Mouse (Mus musculus): ENCODE data around the gene Epha7. TPM values are rescaled to one million over a fixed set of nuclear protein-coding genes. Genes with fewer than 3 reads are reported as not detected.
A peak's percentile ranks its signal among the peaks of the same experiment; 100 is the strongest.

The Epha7 gene
- 41.8 and 47.9 TPM in 2 replicates for polyA plus RNA-seq (2016; fragmentation: Nextera tagmentation; extraction: Ambion mirVana)

- H3K4me1 ChIP-seq, result peaks cover 23% of the 10 kb centered on the region
- no peaks in the 10 kb centered on the region for H3K27me3 ChIP-seq (ENCODE audit: poor library complexity, severe bottlenecking)
- peak within 1 kb of the TSS; percentile 83 for H3K4me3 ChIP-seq
- peak; percentile 97 for DNase-seq (ENCODE audit: extremely low spot score, low spot score)
- H3K36me3 ChIP-seq (replicated peaks), result no peaks in the 10 kb centered on the region
- peak within 1 kb of the TSS; percentile 97 for H3K27ac ChIP-seq
- 0% methylated on average over 48 of the region's 48 CpGs for WGBS
- H3K9me3 ChIP-seq, result no peaks in the 10 kb centered on the region
Observed at GRCm38 (mm10) chr4:28812691-28813289, at the start of gene Epha7. Gene Epha7, plus strand, starts transcription at chr4:28813131.

- peaks cover 19% of the 10 kb centered on the region for H3K4me1 ChIP-seq
- DNase-seq (ENCODE audit: extremely low spot score, low spot score), result peak; percentile 25
- 42% methylated on average over 3 of the region's 3 CpGs for WGBS
- H3K27me3 ChIP-seq (ENCODE audit: poor library complexity, severe bottlenecking), result no peaks in the 10 kb centered on the region
- H3K9me3 ChIP-seq, result no peaks in the 10 kb centered on the region
- no peak overlapping the region for H3K4me3 ChIP-seq
- no peaks in the 10 kb centered on the region for H3K36me3 ChIP-seq (replicated peaks)
- no peak overlapping the region for H3K27ac ChIP-seq
Observed at GRCm38 (mm10) chr4:28783961-28784360, 29.0 kb upstream of the Epha7 start.

- H3K36me3 ChIP-seq (replicated peaks), result no peaks in the 10 kb centered on the region
- no peak overlapping the region for H3K27ac ChIP-seq
- H3K4me3 ChIP-seq, result no peak overlapping the region
- no peaks in the 10 kb centered on the region for H3K9me3 ChIP-seq
- no peaks in the 10 kb centered on the region for H3K27me3 ChIP-seq (ENCODE audit: poor library complexity, severe bottlenecking)
- peaks cover 16% of the 10 kb centered on the region for H3K4me1 ChIP-seq
- DNase-seq (ENCODE audit: extremely low spot score, low spot score), result no peak
Observed at GRCm38 (mm10) chr4:28808800-28809199, 4.1 kb upstream of the Epha7 start.

- H3K9me3 ChIP-seq, result no peaks in the 10 kb centered on the region
- no peaks in the 10 kb centered on the region for H3K36me3 ChIP-seq (replicated peaks)
- peaks cover 16% of the 10 kb centered on the region for H3K4me1 ChIP-seq
- no peak overlapping the region for H3K4me3 ChIP-seq
- 75% methylated on average over 4 of the region's 4 CpGs for WGBS
- H3K27me3 ChIP-seq (ENCODE audit: poor library complexity, severe bottlenecking), result no peaks in the 10 kb centered on the region
- no peak overlapping the region for H3K27ac ChIP-seq
- no peak for DNase-seq (ENCODE audit: extremely low spot score, low spot score)
Observed at GRCm38 (mm10) chr4:28809703-28810102, 3.2 kb upstream of the Epha7 start.

GRCm38 (mm10) chr4:28813551-28814475 lies 882 bp downstream of the Epha7 start:
- Histone ChIP-seq H3K36me3 (replicated peaks) (no peaks in the 10 kb centered on the region), H3K27me3 (ENCODE audit: poor library complexity, severe bottlenecking) (no peaks in the 10 kb centered on the region), H3K27ac (peak overlapping the region; percentile 97), H3K4me3 (peak overlapping the region; percentile 83), H3K4me1 (peaks cover 23% of the 10 kb centered on the region), H3K9me3 (no peaks in the 10 kb centered on the region)
- 1% methylated on average over 93 of the region's 94 CpGs for WGBS
- DNase-seq (ENCODE audit: extremely low spot score, low spot score), result peak; percentile 71

GRCm38 (mm10) chr4:28814476-28814815 lies 1.5 kb downstream of the Epha7 start:
- no peak for DNase-seq (ENCODE audit: extremely low spot score, low spot score)
- Histone ChIP-seq H3K9me3 (no peaks in the 10 kb centered on the region), H3K4me3 (peak overlapping the region; percentile 83), H3K27ac (peak overlapping the region; percentile 97), H3K4me1 (peaks cover 23% of the 10 kb centered on the region), H3K27me3 (ENCODE audit: poor library complexity, severe bottlenecking) (no peaks in the 10 kb centered on the region), H3K36me3 (replicated peaks) (no peaks in the 10 kb centered on the region)
- 0% methylated on average over 8 of the region's 8 CpGs for WGBS

GRCm38 (mm10) chr4:28814816-28815620 lies 2.1 kb downstream of the Epha7 start:
- H3K36me3 ChIP-seq (replicated peaks), result no peaks in the 10 kb centered on the region
- no peaks in the 10 kb centered on the region for H3K9me3 ChIP-seq
- H3K27ac ChIP-seq, result peak overlapping the region; percentile 97
- peak; percentile 76 for DNase-seq (ENCODE audit: extremely low spot score, low spot score)
- 0% methylated on average over 72 of the region's 72 CpGs for WGBS
- peak overlapping the region; percentile 83 for H3K4me3 ChIP-seq
- H3K27me3 ChIP-seq (ENCODE audit: poor library complexity, severe bottlenecking), result no peaks in the 10 kb centered on the region
- peaks cover 23% of the 10 kb centered on the region for H3K4me1 ChIP-seq

- WGBS, result under 1% methylated on average over 15 of the region's 15 CpGs
- Histone ChIP-seq H3K4me1 (peaks cover 23% of the 10 kb centered on the region), H3K27me3 (ENCODE audit: poor library complexity, severe bottlenecking) (no peaks in the 10 kb centered on the region), H3K9me3 (no peaks in the 10 kb centered on the region), H3K27ac (peak overlapping the region; percentile 97), H3K36me3 (replicated peaks) (peaks cover 2% of the 10 kb centered on the region; the same call in 1 of the 2 replicates), H3K4me3 (peak overlapping the region; percentile 83)
- DNase-seq (ENCODE audit: extremely low spot score, low spot score), result no peak
Observed at GRCm38 (mm10) chr4:28815621-28815920, 2.6 kb downstream of the Epha7 start.

GRCm38 (mm10) chr4:28823616-28824015 lies 10.7 kb downstream of the Epha7 start:
- Histone ChIP-seq H3K27ac (no peak overlapping the region), H3K9me3 (no peaks in the 10 kb centered on the region), H3K4me3 (no peak overlapping the region), H3K4me1 (peaks cover 8% of the 10 kb centered on the region), H3K36me3 (replicated peaks) (peaks cover 25% of the 10 kb centered on the region), H3K27me3 (ENCODE audit: poor library complexity, severe bottlenecking) (no peaks in the 10 kb centered on the region)
- 59% methylated on average over 1 of the region's 1 CpGs for WGBS
- DNase-seq (ENCODE audit: extremely low spot score, low spot score), result no peak

- no peak overlapping the region for H3K4me3 ChIP-seq
- 76% methylated on average over 7 of the region's 7 CpGs for WGBS
- peaks cover 8% of the 10 kb centered on the region for H3K4me1 ChIP-seq
- H3K27me3 ChIP-seq (ENCODE audit: poor library complexity, severe bottlenecking), result no peaks in the 10 kb centered on the region
- H3K27ac ChIP-seq, result no peak overlapping the region
- no peak for DNase-seq (ENCODE audit: extremely low spot score, low spot score)
- H3K9me3 ChIP-seq, result no peaks in the 10 kb centered on the region
- peaks cover 25% of the 10 kb centered on the region for H3K36me3 ChIP-seq (replicated peaks)
Observed at GRCm38 (mm10) chr4:28824616-28825015, 11.7 kb downstream of the Epha7 start.

GRCm38 (mm10) chr4:28837669-28838068 lies 24.7 kb downstream of the Epha7 start:
- Histone ChIP-seq H3K27ac (no peak overlapping the region), H3K36me3 (replicated peaks) (no peaks in the 10 kb centered on the region), H3K27me3 (ENCODE audit: poor library complexity, severe bottlenecking) (no peaks in the 10 kb centered on the region), H3K4me3 (no peak overlapping the region), H3K4me1 (no peaks in the 10 kb centered on the region), H3K9me3 (no peaks in the 10 kb centered on the region)
- WGBS, result 89% methylated on average over 3 of the region's 3 CpGs
- no peak for DNase-seq (ENCODE audit: extremely low spot score, low spot score)

- no peak for DNase-seq (ENCODE audit: extremely low spot score, low spot score)
- WGBS, result 85% methylated on average over 4 of the region's 4 CpGs
- H3K27ac ChIP-seq, result no peak overlapping the region
- H3K36me3 ChIP-seq (replicated peaks), result peaks cover 4% of the 10 kb centered on the region; the same call in 1 of the 2 replicates
- no peaks in the 10 kb centered on the region for H3K27me3 ChIP-seq (ENCODE audit: poor library complexity, severe bottlenecking)
- H3K4me3 ChIP-seq, result no peak overlapping the region
- no peaks in the 10 kb centered on the region for H3K9me3 ChIP-seq
- no peaks in the 10 kb centered on the region for H3K4me1 ChIP-seq
Observed at GRCm38 (mm10) chr4:28846311-28846710, 33.4 kb downstream of the Epha7 start.
